Mouse (Mus musculus) erythroblast, embryonic 14.5 days (primary cell): ENCODE results near the gene Atp5d.

Experiments
- GATA1 ChIP-seq: IDR thresholded peaks from 2 replicates; pipeline ENCODE4 v1.6.1; 2012; ENCODE audit warnings: low read length, inconsistent platforms, mixed read lengths
- TAL1 ChIP-seq: IDR thresholded peaks from 3 replicates; pipeline ENCODE4 v1.6.1; 2012; ENCODE audit warnings: low read length, inconsistent platforms, mixed read lengths

- TF ChIP-seq GATA1 (no peak), TAL1 (no peak)
These were observed 44.1 kb downstream of the Atp5d start for GRCm38 (mm10) chr10:80182547-80182946.
